Mouse (Mus musculus) lung, adult 18-20 months (tissue): ENCODE data around the gene Ntrk3.

Experiments used
- DNase-seq, 2 experiments: peaks; one replicate each; pipeline ENCODE4 v3.0.0; 2022; ENCODE audit warnings: mixed read lengths in 2 of 2

The Ntrk3 gene

DNA sequence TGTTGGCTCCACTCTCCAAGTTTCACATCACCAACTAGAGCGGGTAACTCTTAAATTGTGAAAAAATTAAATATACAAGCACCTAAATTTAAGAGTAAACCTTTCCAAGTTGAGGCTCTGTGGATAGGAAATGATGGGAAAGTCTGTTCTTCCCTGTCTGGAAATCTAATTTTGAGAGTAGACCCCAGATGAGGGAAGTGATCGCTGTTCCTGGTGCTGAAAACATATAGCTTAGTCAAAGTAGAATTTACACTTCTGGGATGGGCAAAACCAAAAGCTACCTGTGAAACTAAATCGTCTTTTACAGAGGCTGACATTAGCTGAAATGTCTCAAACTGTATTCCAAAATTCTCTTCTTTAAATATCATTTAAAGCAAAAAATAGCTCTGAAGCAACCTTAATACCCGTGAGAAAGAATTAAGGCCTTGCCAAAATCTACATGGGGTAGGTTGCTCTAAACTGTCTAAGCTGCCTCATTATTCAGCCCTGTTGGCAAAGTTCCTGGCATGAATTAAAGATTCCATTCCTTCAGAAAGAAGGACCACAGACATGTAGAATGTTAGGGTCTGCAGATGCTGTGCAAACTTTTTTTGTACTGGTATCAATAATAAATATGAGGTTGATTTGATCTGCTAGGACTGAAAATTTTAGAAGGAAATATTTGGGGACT lies 557.7 kb downstream of the Ntrk3 start:
- DNase-seq, result no peak

DNA sequence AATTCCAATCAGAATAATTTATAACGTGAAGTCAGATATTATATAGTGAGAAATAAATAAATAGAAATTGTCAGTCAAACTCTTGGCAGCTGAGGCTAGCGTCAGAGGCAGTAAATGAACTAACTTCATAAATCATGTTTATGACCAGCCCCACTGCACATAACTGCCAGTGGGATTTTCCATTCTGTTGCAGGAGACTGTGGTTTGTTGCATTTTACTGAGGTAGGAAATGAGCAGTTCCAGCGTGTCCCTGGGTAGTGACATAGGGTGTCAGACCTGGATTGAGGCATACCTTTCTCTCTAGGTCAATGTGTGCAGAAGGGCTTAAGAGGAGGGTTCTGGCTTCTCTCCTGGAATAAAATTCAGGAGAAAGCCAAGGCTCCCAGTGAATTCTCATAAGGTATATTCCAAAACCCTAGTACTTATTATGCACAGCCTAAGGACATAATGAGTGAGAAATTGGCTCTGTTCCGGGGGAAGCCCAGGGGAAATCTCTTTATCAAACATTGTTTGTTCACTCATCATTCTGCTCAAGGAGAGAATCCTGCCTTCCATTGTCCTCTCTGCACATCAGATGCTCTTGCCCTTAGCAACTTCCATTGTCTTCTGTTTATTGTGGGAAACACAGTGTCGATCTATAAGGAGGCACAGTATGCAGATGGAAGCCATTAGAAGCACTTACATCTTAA lies 565.4 kb downstream of the Ntrk3 start:
- no peak for DNase-seq

DNA sequence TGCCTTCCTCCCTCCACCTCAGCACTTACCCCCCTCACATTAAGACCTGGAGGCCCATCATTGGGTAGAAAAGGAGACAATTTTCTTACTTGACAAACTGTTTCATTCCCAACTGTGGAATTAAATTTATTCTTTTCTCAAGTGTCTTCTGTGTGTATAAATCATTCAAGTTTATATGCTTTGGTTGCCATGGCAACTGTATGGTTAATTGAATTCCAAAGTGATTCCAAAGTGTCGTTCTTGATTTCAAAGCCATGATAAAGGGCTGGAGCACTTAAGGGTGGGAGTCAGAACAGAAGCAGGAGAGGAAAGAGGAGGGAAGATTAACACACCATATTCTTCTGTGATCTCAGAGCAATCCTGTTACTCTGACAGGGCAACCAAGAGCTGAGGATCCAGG lies 572.3 kb downstream of the Ntrk3 start:
- DNase-seq, result no peak

DNA sequence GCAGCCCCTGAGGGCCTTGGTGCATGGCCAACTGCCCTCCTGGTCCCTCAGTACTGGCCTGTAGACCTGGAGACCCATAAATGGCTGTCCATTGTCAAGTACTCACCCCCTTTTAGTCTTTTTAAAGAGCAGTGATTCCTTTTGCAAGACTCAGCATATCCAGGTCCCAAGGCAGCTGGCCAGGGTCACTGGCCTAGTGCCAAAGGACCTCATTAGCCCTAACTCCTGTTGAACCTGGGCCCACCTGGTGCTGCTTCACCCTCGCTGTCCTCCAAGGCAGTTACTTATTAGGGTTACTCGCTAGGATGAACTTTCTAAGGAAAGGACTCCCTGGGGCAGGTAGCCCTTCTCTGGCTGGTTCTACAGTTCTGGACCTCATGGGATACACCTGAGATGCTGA lies 579.9 kb downstream of the Ntrk3 start:
- no peak for DNase-seq

DNA sequence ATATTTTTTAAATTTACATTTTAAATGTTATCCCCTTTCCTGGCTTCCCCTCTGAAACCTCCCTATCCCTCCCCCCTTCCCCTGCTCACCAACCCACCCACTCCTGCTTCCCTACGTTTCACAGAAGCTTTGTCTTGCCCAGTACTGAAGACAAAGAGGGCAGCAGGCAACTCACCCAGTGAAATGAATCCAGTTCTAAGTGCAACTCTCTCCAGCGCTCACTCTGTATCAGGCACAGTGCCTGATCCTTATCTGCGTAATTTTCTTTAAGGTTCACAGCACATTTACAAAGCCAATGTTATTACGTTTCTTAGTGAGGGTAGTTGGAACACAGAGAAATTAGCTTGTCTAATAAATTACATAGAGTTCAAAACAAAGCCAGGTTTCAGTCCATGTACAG lies 592.6 kb downstream of the Ntrk3 start:
- no peak for DNase-seq

DNA sequence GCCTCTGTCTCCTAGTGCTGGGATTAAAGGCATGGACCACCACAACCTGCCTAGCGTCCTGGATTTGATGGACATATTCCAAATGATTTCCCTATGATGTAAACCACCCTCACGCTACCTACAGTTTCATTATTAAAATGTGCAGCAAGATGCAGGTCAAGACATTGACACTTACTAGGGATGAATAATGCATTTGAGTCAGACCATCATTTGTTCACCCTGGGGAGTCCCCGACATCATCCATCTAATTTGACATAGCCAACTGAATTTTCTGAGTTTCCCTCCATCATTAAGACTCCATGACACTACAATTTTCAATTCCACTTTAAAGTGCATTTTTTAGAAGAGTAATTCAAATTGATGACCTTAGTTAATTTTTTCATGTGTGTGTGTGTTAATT lies 593.0 kb downstream of the Ntrk3 start:
- no peak for DNase-seq

DNA sequence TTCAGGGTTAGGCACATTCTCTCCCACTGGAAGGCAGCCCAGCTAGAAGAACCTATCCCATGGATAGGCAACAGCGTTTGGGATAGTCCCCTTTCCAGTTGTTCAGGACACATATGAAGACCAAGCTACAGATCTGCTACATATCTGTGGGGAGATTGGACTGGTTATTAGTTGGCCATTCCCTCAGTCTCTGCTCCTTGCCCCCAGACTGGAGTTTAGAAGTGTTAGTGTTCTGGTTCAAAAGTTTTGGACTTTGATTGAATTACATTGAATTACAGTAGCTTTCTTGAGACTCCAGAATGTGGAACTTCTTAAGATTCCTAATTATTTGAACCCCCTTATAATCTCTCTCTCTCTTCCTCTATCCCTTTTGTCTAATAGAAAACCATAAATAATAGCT lies 607.8 kb downstream of the Ntrk3 start:
- DNase-seq, result no peak
